Mouse (Mus musculus): Measurements from ENCODE around the gene Slc2a3.
"Not testable (repeated sequence)": the region's sequence is repeated elsewhere in the genome, so short reads cannot be mapped to it uniquely, and the experiment has no call there.

The Slc2a3 gene

DNA sequence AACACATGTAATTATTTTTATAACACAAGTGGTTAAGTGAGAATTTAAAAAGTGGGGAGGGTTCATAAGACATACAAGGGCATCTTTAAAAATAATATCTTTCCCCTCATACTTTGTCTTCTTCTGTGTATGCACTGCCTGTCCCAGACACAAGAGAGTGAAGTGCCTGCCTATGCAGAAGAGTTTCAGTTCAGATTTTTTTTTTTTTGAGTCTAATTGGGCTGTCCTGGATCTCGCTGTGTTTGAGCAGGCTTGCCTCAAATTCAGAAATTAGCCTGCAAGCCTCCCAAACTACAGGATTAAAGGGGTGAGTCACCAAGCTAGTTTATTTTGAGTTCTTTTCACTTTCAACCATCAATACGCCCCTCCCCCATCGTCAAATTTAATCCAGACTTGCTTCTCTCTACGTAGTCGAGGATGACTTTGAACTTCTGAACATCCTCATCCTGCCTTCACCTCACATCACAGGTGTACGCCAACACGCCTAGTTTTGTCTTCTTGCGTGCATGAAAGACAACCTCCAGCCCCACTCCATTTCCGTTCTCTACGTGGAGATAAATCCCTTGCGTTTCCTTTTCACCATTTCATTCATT is 8.7 kb upstream of the Slc2a3 start:
- no peak for DNase-seq (ENCODE audit: low spot score in 2 of 2)

- peak in 1 of 2 experiments; percentile 74 for DNase-seq (ENCODE audit: low spot score in 2 of 2)
These were observed 3.0 kb upstream of the Slc2a3 start for GRCm38 (mm10) chr6:122804418-122804817.

DNA sequence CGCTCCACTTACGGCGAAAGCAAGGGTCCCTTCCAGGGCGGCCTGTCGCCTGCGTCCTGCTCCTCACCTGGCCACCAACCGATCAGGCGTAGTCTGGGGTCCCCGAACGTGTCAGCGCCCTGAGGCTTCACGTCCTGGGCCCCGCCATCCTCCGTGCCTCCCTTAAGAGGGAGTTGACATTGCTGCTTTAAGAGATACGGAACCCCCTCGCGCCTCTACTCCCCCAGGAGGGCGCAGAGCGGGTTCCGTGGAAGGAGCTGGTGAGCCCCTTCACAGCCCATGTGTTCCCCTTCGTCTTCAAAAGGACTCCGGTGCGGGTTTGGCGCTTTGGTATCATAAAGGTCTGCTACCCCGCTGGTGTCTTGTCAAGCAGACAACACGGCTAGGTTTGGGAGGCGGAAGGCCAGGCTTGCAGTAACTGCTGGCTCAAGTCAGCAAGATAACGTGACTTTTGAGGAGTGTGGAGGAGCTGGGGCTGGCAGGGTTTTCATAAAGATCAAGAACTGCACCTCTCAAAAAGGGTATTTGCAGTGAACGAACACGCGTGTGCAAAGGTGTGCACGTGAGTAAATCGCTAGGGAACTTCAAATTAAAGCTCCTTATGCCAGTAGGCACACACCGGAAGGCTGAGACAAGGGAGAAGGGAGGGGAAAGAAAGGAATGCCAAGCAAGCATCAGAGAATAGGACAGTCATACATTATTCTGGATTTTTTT is 518 bp upstream of the Slc2a3 start:
- DNase-seq (ENCODE audit: low spot score in 2 of 2), result no peak

DNA sequence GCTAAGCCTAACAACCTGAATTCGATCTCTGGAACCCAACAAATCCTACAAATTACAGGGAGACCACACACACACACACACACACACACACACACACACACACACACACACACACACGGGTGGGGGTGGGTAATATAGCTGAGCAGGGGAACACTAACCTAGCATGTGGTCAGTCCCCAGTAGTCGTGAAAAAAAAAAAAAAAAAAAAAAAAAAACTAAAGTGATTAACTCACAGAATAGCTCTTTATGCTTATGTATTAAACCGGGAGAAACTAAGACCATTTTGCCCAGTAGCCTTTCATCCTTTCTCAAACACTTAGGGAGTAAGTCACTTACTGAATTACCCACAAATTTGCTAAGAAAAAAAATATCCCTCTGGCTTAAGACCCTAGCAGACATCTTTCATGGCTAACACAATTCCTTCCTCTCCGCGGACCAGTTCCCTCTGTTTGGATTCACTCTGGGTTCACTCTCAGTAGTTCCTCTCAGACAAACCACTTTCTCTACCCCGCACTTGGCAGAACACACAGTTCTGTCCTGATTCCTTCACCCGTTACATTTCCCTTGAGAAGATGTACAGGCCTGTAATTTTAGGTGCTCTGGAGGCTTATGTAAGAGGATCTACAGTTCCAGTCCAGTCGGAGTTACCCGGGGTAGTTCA is 670 bp downstream of the Slc2a3 start:
- DNase-seq (ENCODE audit: low spot score in 2 of 2), result no peak

DNA sequence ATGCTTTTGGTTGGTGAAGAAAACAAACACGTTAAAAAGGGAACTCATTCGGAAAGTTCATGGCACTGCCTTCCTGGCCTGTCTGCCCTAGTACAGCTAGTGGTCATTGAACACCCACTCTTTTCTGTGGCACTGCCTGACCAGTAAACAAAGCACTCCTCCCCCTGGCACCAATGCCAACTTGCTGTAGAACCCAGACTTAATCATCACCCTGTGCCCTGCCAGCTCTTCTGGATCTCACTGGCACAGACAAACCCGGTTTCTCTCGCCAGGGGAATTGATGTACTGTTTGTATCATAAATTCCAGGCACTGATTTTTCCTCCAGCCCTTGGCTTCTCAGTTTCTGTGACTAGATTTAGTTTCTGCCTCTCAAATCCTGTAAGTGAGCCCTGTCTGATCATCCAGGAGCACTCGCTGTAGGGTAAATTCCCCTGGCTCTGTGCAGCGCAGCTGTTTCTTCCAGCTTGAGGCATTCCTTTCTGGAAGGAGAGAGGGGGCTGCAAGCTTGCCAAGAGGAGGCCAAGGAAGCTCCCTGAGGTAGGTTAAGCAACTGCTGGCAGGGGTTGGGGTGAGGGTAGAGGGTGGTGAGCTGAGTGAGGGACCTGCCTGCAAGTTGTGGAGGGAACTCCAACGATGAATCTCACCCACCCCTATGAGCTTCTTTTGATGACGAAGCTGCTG is 6.0 kb downstream of the Slc2a3 start:
- DNase-seq (ENCODE audit: low spot score in 2 of 2), result no peak

- no peak for DNase-seq (ENCODE audit: low spot score in 2 of 2)
These were observed 15.2 kb downstream of the Slc2a3 start for GRCm38 (mm10) chr6:122786275-122786674.

DNA sequence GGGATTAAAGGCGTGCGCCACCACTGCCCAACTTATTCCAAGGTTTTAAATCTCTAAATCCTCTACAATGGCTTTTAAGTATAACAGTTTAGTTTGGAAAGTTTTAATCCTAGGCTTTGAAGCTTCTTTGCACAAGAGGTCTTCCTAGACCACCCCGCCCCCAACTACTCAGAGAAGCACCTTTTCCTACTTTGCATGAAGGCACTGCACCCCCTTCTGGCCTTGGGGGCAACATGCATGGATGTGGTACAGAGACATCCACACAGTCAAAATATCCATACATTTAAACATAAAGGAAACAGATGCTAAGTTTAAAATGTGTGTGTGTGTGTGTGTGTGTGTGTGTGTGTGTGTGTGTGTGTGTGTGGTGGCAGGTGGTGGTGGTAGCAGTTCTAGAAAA is 16.6 kb downstream of the Slc2a3 start:
- DNase-seq (ENCODE audit: low spot score in 2 of 2), result no peak

GRCm38 (mm10) chr6:122782164-122782563 is 19.3 kb downstream of the Slc2a3 start:
- DNase-seq (ENCODE audit: low spot score in 2 of 2), result no peak

GRCm38 (mm10) chr6:122781167-122781566 is 20.3 kb downstream of the Slc2a3 start:
- DNase-seq (ENCODE audit: low spot score in 2 of 2), result no peak

- DNase-seq (ENCODE audit: low spot score in 2 of 2), result no peak
These were observed 21.5 kb downstream of the Slc2a3 start for GRCm38 (mm10) chr6:122779916-122780315.

DNA sequence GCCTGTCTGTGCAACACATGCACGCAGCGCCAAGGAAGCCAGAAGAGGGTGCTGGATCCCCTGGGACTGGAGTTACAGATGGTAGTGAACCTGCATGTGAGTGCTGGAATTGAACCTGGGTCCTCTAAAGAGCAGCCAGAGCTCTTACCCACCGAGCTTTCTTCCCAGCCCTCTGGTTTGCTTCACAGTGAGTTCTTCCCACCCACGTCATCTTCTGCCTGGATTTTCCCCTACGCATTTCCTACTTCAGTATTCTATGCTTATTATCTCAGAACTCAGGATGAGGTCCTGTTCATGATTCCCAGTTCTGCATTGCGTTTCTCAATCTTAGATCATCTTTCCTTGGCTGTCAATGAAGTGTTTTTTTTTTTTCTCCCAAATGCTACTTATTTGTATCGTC is 25.4 kb downstream of the Slc2a3 start:
- DNase-seq (ENCODE audit: low spot score in 2 of 2), result no peak

DNA sequence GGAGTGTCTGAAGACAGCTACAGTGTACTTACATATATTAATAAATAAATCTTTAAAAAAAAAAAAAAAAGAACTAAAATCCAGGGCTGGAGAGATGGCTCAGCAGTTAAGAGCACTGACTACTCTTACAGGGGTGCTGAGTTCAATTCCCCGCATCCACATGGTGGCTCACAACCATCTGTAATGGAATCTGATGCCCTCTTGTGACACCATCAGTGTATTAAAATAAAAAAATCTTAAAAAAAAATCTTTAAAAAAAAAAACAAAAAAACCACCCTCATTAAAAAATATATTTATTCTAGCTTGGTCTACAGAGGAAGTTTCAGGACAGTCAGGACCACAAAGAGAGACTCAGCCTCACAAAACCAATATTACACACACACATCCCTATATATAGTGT is 27.1 kb downstream of the Slc2a3 start:
- no peak for DNase-seq (ENCODE audit: low spot score in 2 of 2)

DNA sequence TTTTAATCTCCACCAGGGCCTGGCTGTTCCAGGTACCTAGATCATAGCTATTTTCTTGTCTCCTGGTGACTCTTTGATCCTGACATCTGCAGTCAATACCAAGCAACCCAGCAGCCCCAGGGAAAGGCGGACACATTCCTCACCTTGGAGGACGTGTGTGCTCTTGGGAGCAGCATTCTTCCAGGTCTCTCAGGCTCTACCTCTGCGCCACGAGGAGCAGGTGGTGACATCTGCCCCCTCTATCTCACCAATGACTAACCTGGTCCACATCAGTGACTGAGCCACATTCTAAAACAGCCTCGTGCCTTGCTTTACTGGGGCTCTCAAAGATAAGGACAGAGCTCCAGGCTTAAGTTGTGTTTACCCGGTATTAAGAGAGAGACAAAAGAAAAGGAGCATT is 28.7 kb downstream of the Slc2a3 start:
- DNase-seq (ENCODE audit: low spot score in 2 of 2), result no peak

- DNase-seq (ENCODE audit: low spot score in 2 of 2), result no peak
These were observed 30.6 kb downstream of the Slc2a3 start for GRCm38 (mm10) chr6:122770760-122771315.

DNA sequence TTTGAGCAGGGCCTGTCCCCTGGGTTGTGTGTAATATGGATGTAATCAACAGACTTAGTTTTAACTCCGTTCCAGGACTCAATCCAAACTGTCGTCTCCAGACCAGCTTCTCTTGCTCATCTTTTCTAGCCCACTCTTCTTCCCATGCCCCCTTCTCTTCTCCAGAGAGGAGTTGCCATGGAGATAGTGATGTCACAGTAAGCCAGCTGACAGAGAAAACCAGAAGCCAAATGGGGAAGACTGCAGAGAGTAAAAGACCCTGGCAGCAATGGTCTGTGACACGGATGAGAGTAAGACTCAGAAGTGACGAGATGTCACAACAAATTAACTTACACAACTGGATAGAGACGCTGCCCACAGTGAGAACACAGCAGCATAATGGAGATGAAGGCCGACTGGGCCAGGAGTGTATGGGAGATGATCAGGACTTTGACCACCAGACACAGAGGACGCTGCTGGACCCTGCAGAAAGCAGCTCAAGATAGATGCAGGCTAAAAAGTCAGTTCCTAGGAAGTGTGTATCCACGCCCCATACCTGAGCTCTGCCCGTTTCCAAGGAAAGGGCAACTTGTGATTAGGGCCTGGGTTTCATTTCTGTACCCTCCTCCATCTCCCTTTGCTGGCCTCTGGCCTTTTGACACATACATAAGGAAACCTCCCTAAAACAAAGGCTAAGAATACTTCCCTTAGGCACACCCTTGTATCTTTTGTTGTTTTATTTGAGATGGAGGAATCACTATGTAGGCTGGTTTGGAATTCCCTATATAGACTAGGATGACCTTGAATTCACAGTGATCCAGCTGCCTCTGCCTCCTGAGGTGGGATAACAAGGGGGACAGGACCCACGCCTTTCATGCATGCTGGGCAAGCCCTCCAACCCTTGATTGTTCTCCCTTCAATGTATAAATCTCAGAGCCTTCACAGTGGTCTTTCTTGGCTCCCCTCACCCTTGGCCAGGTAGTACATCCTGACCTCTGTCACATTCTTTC is 31.4 kb downstream of the Slc2a3 start:
- DNase-seq (ENCODE audit: low spot score in 2 of 2), result no peak

DNA sequence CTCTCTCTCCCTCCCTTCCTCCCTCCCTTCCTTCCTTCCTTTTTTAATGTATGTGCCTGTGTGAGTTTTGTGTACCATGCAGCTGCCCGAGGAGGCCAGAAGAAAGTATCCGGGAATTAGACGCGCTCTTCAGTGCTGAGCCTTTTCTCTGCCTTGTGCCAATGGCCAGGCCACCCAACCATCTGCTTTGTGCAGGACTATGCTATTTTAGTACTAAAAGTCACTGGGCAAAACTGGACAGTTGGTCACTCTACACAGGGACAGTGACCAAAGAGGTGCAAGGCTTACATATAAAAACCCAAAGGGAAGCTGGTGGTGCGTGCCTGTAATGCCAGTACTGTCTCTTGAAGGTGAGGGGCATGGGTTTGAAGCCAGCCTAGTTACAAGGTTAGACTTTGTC is 33.2 kb downstream of the Slc2a3 start:
- no peak for DNase-seq (ENCODE audit: low spot score in 2 of 2)

- not testable (repeated sequence) for DNase-seq (ENCODE audit: low spot score in 2 of 2)
These were observed 34.4 kb downstream of the Slc2a3 start for GRCm38 (mm10) chr6:122767012-122767411.

- DNase-seq (ENCODE audit: low spot score in 2 of 2), result no peak
These were observed 35.1 kb downstream of the Slc2a3 start for GRCm38 (mm10) chr6:122766145-122766968.

GRCm38 (mm10) chr6:122765298-122765956 is 36.0 kb downstream of the Slc2a3 start:
- no peak for DNase-seq (ENCODE audit: low spot score in 2 of 2)
